Mouse (Mus musculus) lung, postnatal 0 days (tissue): ENCODE results near the gene Abr.

ENCODE experiments used
- CTCF ChIP-seq: IDR thresholded peaks from 2 replicates; pipeline ENCODE4 v1.5.1; 2016; ENCODE audit warnings: antibody characterized with exemption, mild to moderate bottlenecking
- EP300 ChIP-seq: IDR thresholded peaks from 2 replicates; pipeline ENCODE4 v1.6.1; 2016; ENCODE audit warnings: antibody characterized with exemption, mild to moderate bottlenecking, control low read depth

GRCm38 (mm10) chr11:76418423-76418822 lies 203.7 kb downstream of the Abr start:
- TF ChIP-seq CTCF (no peak), EP300 (no peak)
